ENCODE assay signal across 16 mouse cellular contexts in the genomic region with DNA sequence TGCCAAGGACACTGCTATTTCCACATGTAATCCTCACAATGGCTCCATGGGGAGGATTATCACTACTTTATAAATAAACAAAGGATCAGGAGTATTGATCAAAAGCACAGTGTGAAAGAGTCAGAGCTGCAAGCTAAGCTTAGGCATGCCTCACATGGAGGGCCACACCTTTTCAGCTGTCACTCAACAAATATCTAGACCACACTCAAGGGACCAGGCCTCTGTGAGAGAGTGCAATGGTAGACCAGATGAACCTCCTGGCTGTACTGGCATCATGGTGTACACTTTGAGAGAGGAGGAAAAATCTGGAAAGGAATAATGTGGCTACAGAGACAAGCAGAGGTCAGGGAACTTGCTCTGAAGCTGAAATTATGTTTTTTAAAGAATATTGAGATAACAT.
"Had no signal": no experiment of that assay in that cellular context is flagged by ENCODE, and none has a peak within 500 bp of the region (broad histone marks: within the 10 kb centered on the region; RNA-seq: fewer than 3 reads in every experiment).

No protein-coding gene starts in this region.

- H3K27ac ChIP-seq: kidney, postnatal 0 days; left cerebral cortex, adult 2 months; lung, embryonic 15.5 days; midbrain, embryonic 13.5 days; stomach, embryonic 15.5 days had no signal

- H3K4me3 ChIP-seq: left cerebral cortex, adult 2 months; lung, embryonic 15.5 days; midbrain, embryonic 13.5 days; stomach, embryonic 15.5 days had no signal

- H3K4me2 ChIP-seq: lung, embryonic 15.5 days; midbrain, embryonic 13.5 days; stomach, embryonic 15.5 days had no signal

- H3K4me1 ChIP-seq: lung, embryonic 15.5 days; midbrain, embryonic 13.5 days; stomach, embryonic 15.5 days had no signal

- H3K36me3 ChIP-seq: lung, embryonic 15.5 days; midbrain, embryonic 13.5 days; stomach, embryonic 15.5 days had no signal

- H3K9me3 ChIP-seq: lung, embryonic 15.5 days; midbrain, embryonic 13.5 days; stomach, embryonic 15.5 days had no signal

- DNase-seq: kidney, adult 2 months; kidney, postnatal 25 days; layer of hippocampus, postnatal 36 days; lung, adult 18-20 months; lung, postnatal 14 days; lung, postnatal 4 days; retina, postnatal 1 day; right cerebral cortex, postnatal 25 days; spleen, adult 18-20 months; thymus, postnatal 25 days had no signal

- H3K9ac ChIP-seq: lung, embryonic 15.5 days; midbrain, embryonic 13.5 days; stomach, embryonic 15.5 days had no signal

- H3K27me3 ChIP-seq: lung, embryonic 15.5 days; midbrain, embryonic 13.5 days; stomach, embryonic 15.5 days had no signal

- ATAC-seq: intestine, postnatal 0 days; midbrain, embryonic 13.5 days had no signal
